Mouse (Mus musculus): ENCODE data around the gene Plscr5. TPM values are rescaled to one million over a fixed set of nuclear protein-coding genes. Genes with fewer than 3 reads are reported as not detected.

Plscr5 gene
- polyA plus RNA-seq, 1 experiment from 2014 or later: not detected

GRCm38 (mm10) chr9:92248773-92249446 is 56.2 kb downstream of the Plscr5 start:
- peaks cover 5% of the 10 kb centered on the region; the same call in 1 of the 2 replicates for H3K4me1 ChIP-seq (replicated peaks; ENCODE audit: control insufficient read depth, insufficient read depth, low read length)
- WGBS: 69% methylated on average over 7 of the region's 7 CpGs
- H3K4me3 ChIP-seq (ENCODE audit: low read depth, low read length): no peak overlapping the region
- DNase-seq (ENCODE audit: low spot score) (no peak), ATAC-seq (replicated peaks; ENCODE audit: low FRiP score, low TSS enrichment, low read depth) (no peak)
- H3K4me2 ChIP-seq (ENCODE audit: low read length): no peak overlapping the region
- H3K27me3 ChIP-seq (replicated peaks; ENCODE audit: control insufficient read depth, insufficient read depth, low read length): no peaks in the 10 kb centered on the region
- no peaks in the 10 kb centered on the region for H3K36me3 ChIP-seq (ENCODE audit: control insufficient read depth, insufficient read depth, low read length)
- no peak overlapping the region for H3K27ac ChIP-seq (ENCODE audit: low read depth)
- no peak overlapping the region for H3K9ac ChIP-seq (ENCODE audit: low read length)
- no peaks in the 10 kb centered on the region for H3K9me3 ChIP-seq (ENCODE audit: control insufficient read depth, low read length)

GRCm38 (mm10) chr9:92249447-92249852 is 56.7 kb downstream of the Plscr5 start, which contains the start of gene Plscr1:
Gene Plscr1 (plus strand): TSS chr9:92249750.
- DNase-seq (ENCODE audit: low spot score) (no peak), ATAC-seq (replicated peaks; ENCODE audit: low FRiP score, low TSS enrichment, low read depth) (no peak)
- peak within 1 kb of the TSS; percentile 57 for H3K4me3 ChIP-seq (ENCODE audit: low read depth, low read length)
- H3K27me3 ChIP-seq (replicated peaks; ENCODE audit: control insufficient read depth, insufficient read depth, low read length): no peaks in the 10 kb centered on the region
- peaks cover 5% of the 10 kb centered on the region; the same call in 1 of the 2 replicates for H3K4me1 ChIP-seq (replicated peaks; ENCODE audit: control insufficient read depth, insufficient read depth, low read length)
- peak within 1 kb of the TSS; percentile 90 for H3K27ac ChIP-seq (ENCODE audit: low read depth)
- peak within 1 kb of the TSS; percentile 74 for H3K4me2 ChIP-seq (ENCODE audit: low read length)
- H3K36me3 ChIP-seq (ENCODE audit: control insufficient read depth, insufficient read depth, low read length): no peaks in the 10 kb centered on the region
- WGBS: 41% methylated on average over 7 of the region's 7 CpGs
- no peaks in the 10 kb centered on the region for H3K9me3 ChIP-seq (ENCODE audit: control insufficient read depth, low read length)
- peak within 1 kb of the TSS; percentile 62 for H3K9ac ChIP-seq (ENCODE audit: low read length)

- peak overlapping the region; percentile 74 for H3K4me2 ChIP-seq (ENCODE audit: low read length)
- H3K4me3 ChIP-seq (ENCODE audit: low read depth, low read length): peak overlapping the region; percentile 57
- peak overlapping the region; percentile 90 for H3K27ac ChIP-seq (ENCODE audit: low read depth)
- WGBS: 3% methylated on average over 40 of the region's 40 CpGs
- peak overlapping the region; percentile 62 for H3K9ac ChIP-seq (ENCODE audit: low read length)
- ATAC-seq (replicated peaks; ENCODE audit: low FRiP score, low TSS enrichment, low read depth) (peak; percentile 95), DNase-seq (ENCODE audit: low spot score) (peak; percentile 89)
- H3K27me3 ChIP-seq (replicated peaks; ENCODE audit: control insufficient read depth, insufficient read depth, low read length): no peaks in the 10 kb centered on the region
- H3K36me3 ChIP-seq (ENCODE audit: control insufficient read depth, insufficient read depth, low read length): no peaks in the 10 kb centered on the region
- peaks cover 5% of the 10 kb centered on the region; the same call in 1 of the 2 replicates for H3K4me1 ChIP-seq (replicated peaks; ENCODE audit: control insufficient read depth, insufficient read depth, low read length)
- H3K9me3 ChIP-seq (ENCODE audit: control insufficient read depth, low read length): no peaks in the 10 kb centered on the region
Observed at GRCm38 (mm10) chr9:92249987-92250772, 57.4 kb downstream of the Plscr5 start.

GRCm38 (mm10) chr9:92252718-92253117 is 60.0 kb downstream of the Plscr5 start:
- H3K4me1 ChIP-seq (replicated peaks; ENCODE audit: control insufficient read depth, insufficient read depth, low read length): peaks cover 5% of the 10 kb centered on the region; the same call in 1 of the 2 replicates
- no peak overlapping the region for H3K27ac ChIP-seq (ENCODE audit: low read depth)
- WGBS: 83% methylated on average over 5 of the region's 5 CpGs
- no peaks in the 10 kb centered on the region for H3K27me3 ChIP-seq (replicated peaks; ENCODE audit: control insufficient read depth, insufficient read depth, low read length)
- no peaks in the 10 kb centered on the region for H3K9me3 ChIP-seq (ENCODE audit: control insufficient read depth, low read length)
- H3K9ac ChIP-seq (ENCODE audit: low read length): no peak overlapping the region
- no peak overlapping the region for H3K4me3 ChIP-seq (ENCODE audit: low read depth, low read length)
- DNase-seq (ENCODE audit: low spot score) (no peak), ATAC-seq (replicated peaks; ENCODE audit: low FRiP score, low TSS enrichment, low read depth) (no peak)
- no peaks in the 10 kb centered on the region for H3K36me3 ChIP-seq (ENCODE audit: control insufficient read depth, insufficient read depth, low read length)
- 0 out of 2 replicates have a peak overlapping the region, but pooled peaks have one; percentile 74 for H3K4me2 ChIP-seq (ENCODE audit: low read length)

- Histone ChIP-seq H3K9ac (ENCODE audit: low read length) (no peak overlapping the region), H3K4me2 (ENCODE audit: low read length) (no peak overlapping the region), H3K27me3 (replicated peaks; ENCODE audit: control insufficient read depth, insufficient read depth, low read length) (no peaks in the 10 kb centered on the region), H3K4me1 (replicated peaks; ENCODE audit: control insufficient read depth, insufficient read depth, low read length) (peaks cover 5% of the 10 kb centered on the region; the same call in 1 of the 2 replicates), H3K36me3 (ENCODE audit: control insufficient read depth, insufficient read depth, low read length) (no peaks in the 10 kb centered on the region), H3K9me3 (ENCODE audit: control insufficient read depth, low read length) (no peaks in the 10 kb centered on the region), H3K4me3 (ENCODE audit: low read depth, low read length) (no peak overlapping the region), H3K27ac (ENCODE audit: low read depth) (no peak overlapping the region)
- ATAC-seq (replicated peaks; ENCODE audit: low FRiP score, low TSS enrichment, low read depth): no peak
- 89% methylated on average over 10 of the region's 10 CpGs for WGBS
- DNase-seq (ENCODE audit: low spot score): no peak
Observed at GRCm38 (mm10) chr9:92253585-92254321, 61.0 kb downstream of the Plscr5 start.

Other genes starting within 250 kb of the Plscr5 start
- gene Plscr1, start 56.8 kb downstream of the Plscr5 start, polyA plus RNA-seq (2014; fragmentation: Nextera tagmentation; extraction: Ambion mirVana): 68.3 and 68.8 TPM in 2 replicates
- 0.87 and 1.6 TPM in 2 replicates for gene Plscr2, start 82.7 kb downstream of the Plscr5 start, polyA plus RNA-seq (2014; fragmentation: Nextera tagmentation; extraction: Ambion mirVana)
- not detected in 2 replicates for gene 1700057G04Rik, start 116.4 kb downstream of the Plscr5 start, polyA plus RNA-seq (2014; fragmentation: Nextera tagmentation; extraction: Ambion mirVana)